Mouse (Mus musculus) CH12.LX (cell line): Measurements from ENCODE around the gene Ccno.

Experiments
- CHD2 ChIP-seq: IDR thresholded peaks from 2 replicates; pipeline ENCODE4 v1.6.1; 2011; ENCODE audit warnings: low read length, improper control_type of control experiment
- CTCF ChIP-seq, 2 experiments: IDR thresholded peaks in 1 of 2; conservative IDR thresholded peaks in 1 of 2; 2 replicates each; pipeline ENCODE4 v1.5.1; 2011 to 2012; ENCODE audit warnings: low read depth in 2 of 2, low read length in 2 of 2, improper control_type of control experiment in 1 of 2, inconsistent platforms in 1 of 2, mild to moderate bottlenecking in 1 of 2, moderate library complexity in 1 of 2
- ELF1 ChIP-seq: IDR thresholded peaks from 2 replicates; pipeline ENCODE4 v1.6.1; 2014; ENCODE audit warnings: low read depth, mild to moderate bottlenecking, inconsistent platforms, low read length, improper control_type of control experiment
- EP300 ChIP-seq: IDR thresholded peaks from 2 replicates; pipeline ENCODE4 v1.6.1; 2011; ENCODE audit warnings: low read length, improper control_type of control experiment
- HCFC1 ChIP-seq: IDR thresholded peaks from 2 replicates; pipeline ENCODE4 v1.6.1; 2012; ENCODE audit warnings: low read depth, mild to moderate bottlenecking, inconsistent platforms, low read length, improper control_type of control experiment
- RAD21 ChIP-seq: IDR thresholded peaks from 2 replicates; pipeline ENCODE4 v1.6.1; 2011; ENCODE audit warnings: low read depth, mild to moderate bottlenecking, low read length, improper control_type of control experiment, moderate library complexity
- SMC3 ChIP-seq: IDR thresholded peaks from 2 replicates; pipeline ENCODE4 v1.6.1; 2011; ENCODE audit warnings: low read depth, low read length, improper control_type of control experiment
- UBTF ChIP-seq: IDR thresholded peaks from 2 replicates; pipeline ENCODE4 v1.6.1; 2012; ENCODE audit warnings: low read depth, mild to moderate bottlenecking, inconsistent platforms, low read length, improper control_type of control experiment, moderate library complexity

DNA sequence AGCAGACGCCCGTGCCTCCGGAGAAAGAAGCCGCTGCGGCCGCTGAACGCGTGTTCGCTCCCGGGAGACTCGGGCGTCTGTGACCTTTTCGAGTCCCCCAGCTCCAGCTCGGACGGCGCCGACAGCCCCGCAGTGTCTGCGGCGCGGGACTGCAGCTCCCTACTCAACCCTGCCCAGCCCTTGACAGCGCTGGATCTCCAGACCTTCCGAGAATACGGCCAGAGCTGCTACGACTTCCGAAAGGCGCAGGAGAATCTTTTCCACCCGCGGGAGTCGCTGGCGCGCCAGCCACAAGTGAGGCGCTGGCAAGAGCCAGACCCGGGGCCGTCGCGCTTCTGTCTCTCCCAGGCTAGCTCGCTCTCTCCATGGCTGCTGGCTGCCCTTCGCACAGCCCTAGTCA is 389 bp downstream of the Ccno start:
- TF ChIP-seq CHD2 (no peak), EP300 (no peak), RAD21 (no peak), UBTF (no peak; the same call in 1 of the 2 replicates), ELF1 (no peak), SMC3 (no peak), CTCF (conservative IDR thresholded peaks at IDR 0.05 in 1 of 2, IDR thresholded peaks at IDR 0.05 in 1 of 2; ENCODE audit: low read depth in 2 of 2, low read length in 2 of 2) (no peak), HCFC1 (no peak)
